Mouse (Mus musculus) MEL (cell line): ENCODE measurements around the gene Hepacam2.

Source experiments
- CTCF ChIP-seq, 3 experiments: IDR thresholded peaks in 2 of 3; conservative IDR thresholded peaks in 1 of 3; 2 replicates each; pipeline ENCODE4 v1.5.1; 2011 to 2012; ENCODE audit warnings: low read length in 3 of 3, low read depth in 2 of 3, mild to moderate bottlenecking in 2 of 3, improper control_type of control experiment in 1 of 3, inconsistent platforms in 1 of 3, mixed read lengths in 1 of 3, moderate library complexity in 1 of 3; ENCODE audit not compliant: control insufficient read depth in 1 of 3, insufficient read depth in 1 of 3, poor library complexity in 1 of 3, severe bottlenecking in 1 of 3
- E2F4 ChIP-seq: IDR thresholded peaks from 2 replicates; pipeline ENCODE4 v1.6.1; 2011; ENCODE audit warnings: low read depth, low read length, improper control_type of control experiment, borderline replicate concordance
- EP300 ChIP-seq, 2 experiments: IDR thresholded peaks; 2 replicates each; pipeline ENCODE4 v1.6.1; 2011; ENCODE audit warnings: improper control_type of control experiment in 2 of 2, low read length in 2 of 2, low read depth in 1 of 2, mild to moderate bottlenecking in 1 of 2
- ETS1 ChIP-seq: IDR thresholded peaks from 2 replicates; pipeline ENCODE4 v1.6.1; 2012; ENCODE audit warnings: low read depth, mild to moderate bottlenecking, inconsistent platforms, low read length, improper control_type of control experiment, moderate library complexity
- GATA1 ChIP-seq: IDR thresholded peaks from 2 replicates; pipeline ENCODE4 v1.6.1; 2011; ENCODE audit warnings: low read depth, low read length, improper control_type of control experiment
- HCFC1 ChIP-seq: IDR thresholded peaks from 2 replicates; pipeline ENCODE4 v1.6.1; 2012; ENCODE audit warnings: low read depth, mild to moderate bottlenecking, inconsistent platforms, low read length, improper control_type of control experiment, moderate library complexity
- MYC ChIP-seq: IDR thresholded peaks from 2 replicates; pipeline ENCODE4 v1.6.1; 2011; ENCODE audit warnings: low read depth, mild to moderate bottlenecking, low read length, improper control_type of control experiment, moderate library complexity
- POLR2A ChIP-seq, 2 experiments: IDR thresholded peaks; 2 replicates each; pipeline ENCODE4 v1.6.1; 2011 to 2012; ENCODE audit warnings: low read length in 2 of 2, mild to moderate bottlenecking in 2 of 2, control low read depth in 1 of 2, improper control_type of control experiment in 1 of 2, low read depth in 1 of 2, moderate library complexity in 1 of 2; ENCODE audit not compliant: control insufficient read depth in 1 of 2, insufficient read depth in 1 of 2, poor library complexity in 1 of 2
- POLR2AphosphoS2 ChIP-seq: IDR thresholded peaks from 2 replicates; pipeline ENCODE4 v1.6.1; 2011; ENCODE audit warnings: low read length, improper control_type of control experiment
- SIN3A ChIP-seq: IDR thresholded peaks from 2 replicates; pipeline ENCODE4 v1.6.1; 2012; ENCODE audit warnings: low read length, improper control_type of control experiment, inconsistent platforms
- TAL1 ChIP-seq: IDR thresholded peaks from 2 replicates; pipeline ENCODE4 v1.6.1; 2012; ENCODE audit warnings: mild to moderate bottlenecking, inconsistent platforms, low read length, moderate library complexity, mixed read lengths
- UBTF ChIP-seq: IDR thresholded peaks from 2 replicates; pipeline ENCODE4 v1.6.1; 2012; ENCODE audit warnings: low read depth, mild to moderate bottlenecking, inconsistent platforms, low read length, improper control_type of control experiment, moderate library complexity, borderline replicate concordance; ENCODE audit not compliant: insufficient read depth

GRCm38 (mm10) chr6:3507078-3507477 is 9.0 kb upstream of the Hepacam2 start:
- TF ChIP-seq E2F4 (no peak), CTCF (IDR thresholded peaks at IDR 0.05 in 2 of 3, conservative IDR thresholded peaks at IDR 0.05 in 1 of 3; ENCODE audit: control insufficient read depth in 1 of 3, insufficient read depth in 1 of 3, low read depth in 2 of 3, low read length in 3 of 3, poor library complexity in 1 of 3, severe bottlenecking in 1 of 3) (no peak), HCFC1 (no peak), SIN3A (no peak), MYC (no peak), EP300 (IDR thresholded peaks at IDR 0.05; ENCODE audit: low read depth in 1 of 2, low read length in 2 of 2) (no peak), TAL1 (no peak), POLR2AphosphoS2 (no peak), ETS1 (no peak), UBTF (no peak), GATA1 (no peak), POLR2A (IDR thresholded peaks at IDR 0.05; ENCODE audit: control insufficient read depth in 1 of 2, insufficient read depth in 1 of 2, low read depth in 1 of 2, low read length in 2 of 2, poor library complexity in 1 of 2) (no peak)
